Mouse (Mus musculus) CH12.LX (cell line): Measurements from ENCODE around the gene Npy4r. TPM values are rescaled to one million over a fixed set of nuclear protein-coding genes. Genes with fewer than 3 reads are reported as not detected.

ENCODE experiments used
- DNase-seq: peaks from one replicate; pipeline ENCODE4 v3.0.0-alpha.2; 2013; ENCODE audit errors: extremely low read depth
- H3K27ac ChIP-seq: 2 replicates; pipeline ENCODE4 v1.5.1; 2012; ENCODE audit warnings: low read depth, mild to moderate bottlenecking, control low read depth, moderate library complexity; ENCODE audit not compliant: insufficient read depth
- H3K27me3 ChIP-seq: replicated peaks from 2 replicates; pipeline ENCODE3; 2012; ENCODE audit warnings: inconsistent platforms
- H3K36me3 ChIP-seq, 2 experiments: replicated peaks in 1 of 2; 2 replicates each; pipeline versions ENCODE3 to v1.6.1; 2012; ENCODE audit warnings: inconsistent platforms in 1 of 2, low read length in 1 of 2, mild to moderate bottlenecking in 1 of 2, mixed read lengths in 1 of 2, moderate library complexity in 1 of 2; ENCODE audit not compliant: control insufficient read depth in 1 of 2, insufficient read depth in 1 of 2
- H3K4me1 ChIP-seq, 2 experiments: 2 replicates each; pipeline ENCODE4 v1.6.1; 2012; ENCODE audit warnings: inconsistent platforms in 1 of 2, moderate library complexity in 1 of 2; ENCODE audit not compliant: insufficient read depth in 2 of 2, control insufficient read depth in 1 of 2
- H3K4me2 ChIP-seq: 2 replicates; pipeline ENCODE4 v1.6.1; 2012; ENCODE audit warnings: low read depth, mild to moderate bottlenecking, control low read depth; ENCODE audit not compliant: poor library complexity, insufficient read depth, severe bottlenecking
- H3K4me3 ChIP-seq, 3 experiments: fragments of 150-350 bp in 1 of 3; sonication (generic) in 1 of 3; replicated peaks in 1 of 3; 2 replicates each; pipeline versions ENCODE3 to v1.5.1; 2011 to 2012; ENCODE audit warnings: low read depth in 2 of 3, low read length in 2 of 3, mild to moderate bottlenecking in 2 of 3, moderate library complexity in 2 of 3, control low read depth in 1 of 3, improper control_type of control experiment in 1 of 3, inconsistent platforms in 1 of 3, mixed read lengths in 1 of 3; ENCODE audit not compliant: poor library complexity in 1 of 3
- H3K79me2 ChIP-seq: replicated peaks from 2 replicates; pipeline ENCODE4 v1.6.1; 2012; ENCODE audit warnings: mild to moderate bottlenecking, moderate library complexity; ENCODE audit not compliant: control insufficient read depth, poor library complexity, insufficient read depth, severe bottlenecking; ENCODE audit errors: extremely low read depth
- H3K9ac ChIP-seq: 2 replicates; pipeline ENCODE4 v1.6.1; 2012; ENCODE audit warnings: low read depth, mild to moderate bottlenecking, control low read depth, moderate library complexity; ENCODE audit not compliant: insufficient read depth
- H3K9me3 ChIP-seq: replicated peaks from 2 replicates; pipeline ENCODE3; 2012; ENCODE audit warnings: low read length, inconsistent platforms, mixed read lengths
- BHLHE40 ChIP-seq: IDR thresholded peaks from 2 replicates; pipeline ENCODE4 v1.6.1; 2011; ENCODE audit warnings: mild to moderate bottlenecking, low read depth, low read length, improper control_type of control experiment
- CTCF ChIP-seq, 2 experiments: IDR thresholded peaks in 1 of 2; conservative IDR thresholded peaks in 1 of 2; 2 replicates each; pipeline ENCODE4 v1.5.1; 2011 to 2012; ENCODE audit warnings: low read depth in 2 of 2, low read length in 2 of 2, improper control_type of control experiment in 1 of 2, inconsistent platforms in 1 of 2, mild to moderate bottlenecking in 1 of 2, moderate library complexity in 1 of 2
- E2F4 ChIP-seq: IDR thresholded peaks from 2 replicates; pipeline ENCODE4 v1.6.1; 2011; ENCODE audit warnings: low read depth, low read length, improper control_type of control experiment; ENCODE audit not compliant: insufficient replicate concordance
- ELF1 ChIP-seq: IDR thresholded peaks from 2 replicates; pipeline ENCODE4 v1.6.1; 2014; ENCODE audit warnings: low read depth, mild to moderate bottlenecking, inconsistent platforms, low read length, improper control_type of control experiment
- EP300 ChIP-seq: IDR thresholded peaks from 2 replicates; pipeline ENCODE4 v1.6.1; 2011; ENCODE audit warnings: low read length, improper control_type of control experiment
- ETS1 ChIP-seq: conservative IDR thresholded peaks from 2 replicates; pipeline ENCODE4 v1.6.1; 2012; ENCODE audit warnings: low read depth, mild to moderate bottlenecking, inconsistent platforms, low read length, improper control_type of control experiment, moderate library complexity
- HCFC1 ChIP-seq: IDR thresholded peaks from 2 replicates; pipeline ENCODE4 v1.6.1; 2012; ENCODE audit warnings: low read depth, mild to moderate bottlenecking, inconsistent platforms, low read length, improper control_type of control experiment
- IRF4 ChIP-seq: IDR thresholded peaks from 2 replicates; pipeline ENCODE4 v1.6.1; 2014; ENCODE audit warnings: low read depth, mild to moderate bottlenecking, inconsistent platforms, low read length, improper control_type of control experiment
- KAT2A ChIP-seq: IDR thresholded peaks from 2 replicates; pipeline ENCODE4 v1.6.1; 2012; ENCODE audit warnings: low read length, improper control_type of control experiment, inconsistent platforms; ENCODE audit not compliant: insufficient replicate concordance
- MAX ChIP-seq: IDR thresholded peaks from 2 replicates; pipeline ENCODE4 v1.6.1; 2011; ENCODE audit warnings: low read length, improper control_type of control experiment
- MXI1 ChIP-seq: IDR thresholded peaks from 2 replicates; pipeline ENCODE4 v1.6.1; 2011; ENCODE audit warnings: mild to moderate bottlenecking, low read depth, low read length, improper control_type of control experiment
- MYC ChIP-seq: IDR thresholded peaks from 2 replicates; pipeline ENCODE4 v1.6.1; 2011; ENCODE audit warnings: low read depth, mild to moderate bottlenecking, improper control_type of control experiment, low read length
- NRF1 ChIP-seq: IDR thresholded peaks from 2 replicates; pipeline ENCODE4 v1.6.1; 2014; ENCODE audit warnings: low read depth, mild to moderate bottlenecking, inconsistent platforms, low read length, improper control_type of control experiment, moderate library complexity
- PAX5 ChIP-seq: IDR thresholded peaks from 2 replicates; pipeline ENCODE4 v1.6.1; 2012; ENCODE audit warnings: low read length, inconsistent platforms, mixed read lengths
- POLR2A ChIP-seq: IDR thresholded peaks from 2 replicates; pipeline ENCODE4 v1.6.1; 2011; ENCODE audit warnings: low read depth, mild to moderate bottlenecking, improper control_type of control experiment, low read length
- RAD21 ChIP-seq: IDR thresholded peaks from 2 replicates; pipeline ENCODE4 v1.6.1; 2011; ENCODE audit warnings: low read depth, mild to moderate bottlenecking, low read length, improper control_type of control experiment, moderate library complexity
- RCOR1 ChIP-seq: conservative IDR thresholded peaks from 2 replicates; pipeline ENCODE4 v1.6.1; 2012; ENCODE audit warnings: low read depth, mild to moderate bottlenecking, inconsistent platforms, low read length, improper control_type of control experiment
- SIN3A ChIP-seq: IDR thresholded peaks from 2 replicates; pipeline ENCODE4 v1.6.1; 2012; ENCODE audit warnings: low read length, improper control_type of control experiment, inconsistent platforms
- TBP ChIP-seq: conservative IDR thresholded peaks from 2 replicates; pipeline ENCODE4 v1.6.1; 2011; ENCODE audit warnings: low read depth, low read length, improper control_type of control experiment
- TCF12 ChIP-seq: IDR thresholded peaks from 2 replicates; pipeline ENCODE4 v1.6.1; 2014; ENCODE audit warnings: low read depth, mild to moderate bottlenecking, inconsistent platforms, low read length, improper control_type of control experiment
- UBTF ChIP-seq: IDR thresholded peaks from 2 replicates; pipeline ENCODE4 v1.6.1; 2012; ENCODE audit warnings: low read depth, mild to moderate bottlenecking, inconsistent platforms, low read length, improper control_type of control experiment, moderate library complexity
- USF1 ChIP-seq: IDR thresholded peaks from 2 replicates; pipeline ENCODE4 v1.6.1; 2014; ENCODE audit warnings: low read depth, mild to moderate bottlenecking, inconsistent platforms, low read length, improper control_type of control experiment
- USF2 ChIP-seq: conservative IDR thresholded peaks from 2 replicates; pipeline ENCODE4 v1.6.1; 2011; ENCODE audit warnings: low read depth, low read length, improper control_type of control experiment
- ZC3H11A ChIP-seq: IDR thresholded peaks from 2 replicates; pipeline ENCODE4 v1.6.1; 2012; ENCODE audit warnings: low read depth, mild to moderate bottlenecking, inconsistent platforms, low read length, improper control_type of control experiment
- ZKSCAN1 ChIP-seq: IDR thresholded peaks from 2 replicates; pipeline ENCODE4 v1.6.1; 2012; ENCODE audit warnings: low read depth, inconsistent platforms, low read length, improper control_type of control experiment, borderline replicate concordance
- ZMIZ1 ChIP-seq: IDR thresholded peaks from 2 replicates; pipeline ENCODE4 v1.6.1; 2012; ENCODE audit warnings: low read depth, mild to moderate bottlenecking, inconsistent platforms, low read length, improper control_type of control experiment
- ZNF384 ChIP-seq: IDR thresholded peaks from 2 replicates; pipeline ENCODE4 v1.6.1; 2012; ENCODE audit warnings: low read depth, low read length, improper control_type of control experiment, inconsistent platforms
- dilution Hi-C: fragments of 300-500 bp; cut with MboI; formaldehyde crosslinking; loops from 2 replicates; pipeline ENCODE4 v1.14.3; 2020; ENCODE audit warnings: low sequenced_read_pairs; ENCODE audit not compliant: extremely low pct_unique_long_range_greater_than_20kb, extremely low pct_ligation_motif_present
- in situ Hi-C: fragments of 300-500 bp; cut with MboI; formaldehyde crosslinking; loops from 3 replicates; pipeline ENCODE4 v1.14.3; 2019; ENCODE audit warnings: low sequenced_read_pairs, low pct_ligation_motif_present, low pct_unique_long_range_greater_than_20kb, mixed read lengths
- polyA plus RNA-seq: library from polyadenylated mRNA; unstranded; fragments of >175 nt; gene quantifications from 2 replicates; pipeline ENCODE4 v1.2.1, GENCODE M21; 2012; ENCODE audit warnings: low read depth; ENCODE audit not compliant: insufficient read length
- total RNA-seq, 2 experiments: library from RNA; depleted of rRNA; stranded (reverse); fragments of 300-350 nt in 1 of 2; fragments of >200 nt in 1 of 2; gene quantifications; 2 replicates each; pipeline ENCODE4 v1.2.3; 2012 to 2014

The Npy4r gene
- total and polyA plus RNA-seq, 3 experiments: 0.04 TPM; not detected in 2

DNA sequence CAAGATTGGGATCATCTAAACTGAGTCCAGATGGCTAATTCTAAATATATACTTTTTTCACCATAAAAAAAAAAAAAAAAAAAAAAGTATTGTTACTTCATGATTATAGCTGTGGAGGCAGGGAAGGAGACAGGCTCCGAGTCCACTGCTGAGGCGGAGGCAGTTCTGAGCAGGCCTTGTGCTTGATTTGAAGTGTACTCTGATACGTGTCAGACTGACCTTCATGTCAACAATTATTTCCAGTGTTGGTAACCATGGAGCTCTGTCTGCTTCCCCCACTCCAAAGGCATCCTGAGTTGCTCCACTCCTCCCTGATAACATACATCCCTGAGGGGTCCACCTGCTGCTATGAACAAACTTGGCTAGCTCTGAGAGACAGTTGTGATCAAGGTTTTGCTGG lies 18.8 kb upstream of the Npy4r start:
- Histone ChIP-seq H3K27me3 (no peaks in the 10 kb centered on the region), H3K4me1 (0 out of 4 replicates have a peak, but pooled peaks cover 0 to 3% of the 10 kb centered on the region in 2 experiments), H3K27ac (no peak overlapping the region), H3K9me3 (no peaks in the 10 kb centered on the region), H3K4me2 (no peak overlapping the region), H3K9ac (no peak overlapping the region), H3K79me2 (no peaks in the 10 kb centered on the region), H3K36me3 (no peaks in the 10 kb centered on the region), H3K4me3 (no peak overlapping the region)
- dilution Hi-C loops: no loop called here
- no peak for TF ChIP-seq TBP
- no peak for TF ChIP-seq ZKSCAN1
- no peak for TF ChIP-seq HCFC1
- TF ChIP-seq ETS1: no peak
- no peak for TF ChIP-seq IRF4
- TF ChIP-seq PAX5: no peak
- TF ChIP-seq MXI1: no peak
- TF ChIP-seq POLR2A: no peak
- no peak for TF ChIP-seq ZMIZ1
- no peak for TF ChIP-seq BHLHE40
- no peak for TF ChIP-seq SIN3A
- no peak for TF ChIP-seq USF1
- no peak for TF ChIP-seq KAT2A
- TF ChIP-seq EP300: no peak
- no peak for DNase-seq
- in situ Hi-C loops: no loop called here

DNA sequence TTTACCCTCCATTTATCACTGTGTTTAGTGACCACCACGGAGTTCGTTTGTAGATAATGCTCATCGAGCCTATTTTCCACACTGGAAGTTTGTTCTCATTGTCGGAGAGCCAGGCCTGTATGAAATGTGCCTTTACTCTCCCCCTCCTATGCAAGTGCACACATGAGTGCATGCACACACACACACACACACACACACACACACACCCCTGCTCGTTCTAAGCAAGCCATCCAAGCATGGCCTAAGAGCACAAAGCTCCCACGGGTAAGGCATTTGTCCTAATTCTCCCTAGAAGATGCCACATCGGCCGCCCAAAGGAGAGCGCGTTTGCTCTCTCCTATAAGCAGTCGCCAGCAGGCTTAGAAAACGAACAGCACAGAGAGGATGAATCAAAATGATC lies 3.5 kb upstream of the Npy4r start:
- peaks cover 6 to 17% of the 10 kb centered on the region in 2 experiments for H3K4me1 ChIP-seq
- DNase-seq: no peak
- H3K79me2 ChIP-seq: no peaks in the 10 kb centered on the region
- H3K27ac ChIP-seq: no peak overlapping the region
- H3K9ac ChIP-seq: no peak overlapping the region
- dilution Hi-C loops: no loop called here
- no peak overlapping the region for H3K4me3 ChIP-seq
- no peak for TF ChIP-seq UBTF
- TF ChIP-seq HCFC1: no peak
- TF ChIP-seq ZNF384: no peak
- TF ChIP-seq BHLHE40: no peak
- TF ChIP-seq RCOR1: no peak
- TF ChIP-seq EP300: no peak
- TF ChIP-seq RAD21: no peak
- TF ChIP-seq ZC3H11A: no peak
- TF ChIP-seq POLR2A: no peak
- no peak for TF ChIP-seq MYC
- no peak for TF ChIP-seq NRF1
- TF ChIP-seq MAX: no peak
- TF ChIP-seq SIN3A: no peak
- no peak for TF ChIP-seq CTCF (conservative IDR thresholded peaks at IDR 0.05 in 1 of 2, IDR thresholded peaks at IDR 0.05 in 1 of 2; ENCODE audit: low read depth in 2 of 2, low read length in 2 of 2)
- no peak for TF ChIP-seq ELF1
- TF ChIP-seq TCF12: no peak
- TF ChIP-seq E2F4: no peak
- no peak for TF ChIP-seq USF2
- H3K36me3 ChIP-seq: no peaks in the 10 kb centered on the region
- no peak overlapping the region for H3K4me2 ChIP-seq
- H3K9me3 ChIP-seq: no peaks in the 10 kb centered on the region
- peaks cover 7% of the 10 kb centered on the region for H3K27me3 ChIP-seq
- in situ Hi-C loops: loop anchor here (10.0 kb wide), 1 partner anchor 71 kb away; the partner anchor contains the start of gene Anxa8
